Mouse (Mus musculus): ENCODE measurements around the gene Cyp4x1.

The Cyp4x1 gene

DNA sequence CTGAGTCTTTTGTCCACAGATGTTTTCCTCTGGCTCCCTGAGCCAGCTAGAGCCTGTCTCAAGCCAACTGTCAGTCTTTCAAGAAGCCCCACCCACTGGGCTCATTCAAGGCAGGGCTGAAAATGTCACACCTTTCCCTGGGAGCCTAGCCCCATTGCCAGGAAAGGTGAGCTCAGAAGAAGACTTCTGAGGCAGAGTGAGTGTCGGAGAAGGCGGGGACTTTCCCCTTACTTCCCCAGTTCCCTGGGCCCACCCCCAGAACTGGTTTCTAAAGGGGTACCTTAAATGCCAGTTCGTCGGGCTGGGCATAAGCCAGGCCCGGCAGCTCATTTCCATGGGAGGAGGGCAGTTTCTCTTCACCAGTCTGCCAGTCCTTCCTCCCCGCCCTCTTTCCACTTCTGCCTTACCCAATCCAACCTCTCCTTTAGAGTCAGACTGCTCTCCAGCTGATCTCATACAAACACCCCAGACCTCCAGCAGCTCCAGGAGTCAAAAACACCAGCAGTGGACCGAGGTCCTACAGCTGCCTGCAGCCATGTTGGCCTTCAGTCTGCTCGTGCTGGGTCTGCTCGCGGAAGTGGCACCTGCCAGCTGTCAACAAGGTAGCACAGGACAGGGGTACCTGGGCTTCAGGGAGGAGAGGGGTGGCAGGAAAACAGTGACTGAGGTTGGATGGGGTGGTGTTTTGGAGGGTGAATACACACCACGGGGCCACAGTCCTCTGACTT, 45.3 kb downstream of the Cyp4x1 start, which contains the start of gene Pdzk1ip1:
Gene Pdzk1ip1 (plus strand): TSS at position 98 of the 728 bp plus-strand sequence.
- peak; percentile 85 to 92 for DNase-seq

DNA sequence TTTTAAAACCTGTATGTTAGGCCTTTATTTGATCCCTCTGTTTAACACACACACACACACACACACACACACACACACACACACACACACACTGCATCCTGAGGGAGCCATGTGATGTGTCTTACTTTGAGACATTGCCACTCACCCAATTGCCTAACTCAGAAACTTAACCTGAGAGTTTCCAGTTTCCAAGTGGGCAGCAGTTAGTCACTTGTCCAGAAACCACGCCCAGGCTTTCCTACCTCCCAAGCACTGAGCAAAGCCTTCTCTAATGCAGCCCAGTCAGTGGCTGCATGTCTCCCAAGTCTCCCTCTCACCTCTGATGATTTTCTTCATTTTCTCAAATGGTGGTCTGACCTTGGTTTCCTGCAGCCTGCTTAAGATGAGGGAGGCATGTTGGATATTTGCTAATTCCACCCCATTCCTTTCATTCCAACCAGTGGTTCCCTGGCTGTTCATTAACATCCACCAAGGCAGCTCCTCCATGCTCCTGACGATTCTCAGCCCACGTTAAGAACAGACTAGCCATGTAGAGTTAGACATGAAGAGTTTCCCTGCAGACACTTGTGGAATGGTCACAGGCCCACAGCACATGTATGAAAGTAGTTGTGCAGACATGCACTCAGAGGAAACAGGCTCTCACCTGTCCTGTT, 47.2 kb downstream of the Cyp4x1 start:
- peak; percentile 51 to 77 for DNase-seq

GRCm38 (mm10) chr4:115086257-115086656, 47.8 kb downstream of the Cyp4x1 start:
- peak; percentile 48 to 71 for DNase-seq

GRCm38 (mm10) chr4:115085522-115086095, 48.5 kb downstream of the Cyp4x1 start:
- DNase-seq: peak; percentile 65 to 83

- no peak for DNase-seq
These were observed 51.0 kb downstream of the Cyp4x1 start for GRCm38 (mm10) chr4:115083031-115083430.

- DNase-seq: no peak
These were observed 54.2 kb downstream of the Cyp4x1 start for GRCm38 (mm10) chr4:115079821-115080349.

DNA sequence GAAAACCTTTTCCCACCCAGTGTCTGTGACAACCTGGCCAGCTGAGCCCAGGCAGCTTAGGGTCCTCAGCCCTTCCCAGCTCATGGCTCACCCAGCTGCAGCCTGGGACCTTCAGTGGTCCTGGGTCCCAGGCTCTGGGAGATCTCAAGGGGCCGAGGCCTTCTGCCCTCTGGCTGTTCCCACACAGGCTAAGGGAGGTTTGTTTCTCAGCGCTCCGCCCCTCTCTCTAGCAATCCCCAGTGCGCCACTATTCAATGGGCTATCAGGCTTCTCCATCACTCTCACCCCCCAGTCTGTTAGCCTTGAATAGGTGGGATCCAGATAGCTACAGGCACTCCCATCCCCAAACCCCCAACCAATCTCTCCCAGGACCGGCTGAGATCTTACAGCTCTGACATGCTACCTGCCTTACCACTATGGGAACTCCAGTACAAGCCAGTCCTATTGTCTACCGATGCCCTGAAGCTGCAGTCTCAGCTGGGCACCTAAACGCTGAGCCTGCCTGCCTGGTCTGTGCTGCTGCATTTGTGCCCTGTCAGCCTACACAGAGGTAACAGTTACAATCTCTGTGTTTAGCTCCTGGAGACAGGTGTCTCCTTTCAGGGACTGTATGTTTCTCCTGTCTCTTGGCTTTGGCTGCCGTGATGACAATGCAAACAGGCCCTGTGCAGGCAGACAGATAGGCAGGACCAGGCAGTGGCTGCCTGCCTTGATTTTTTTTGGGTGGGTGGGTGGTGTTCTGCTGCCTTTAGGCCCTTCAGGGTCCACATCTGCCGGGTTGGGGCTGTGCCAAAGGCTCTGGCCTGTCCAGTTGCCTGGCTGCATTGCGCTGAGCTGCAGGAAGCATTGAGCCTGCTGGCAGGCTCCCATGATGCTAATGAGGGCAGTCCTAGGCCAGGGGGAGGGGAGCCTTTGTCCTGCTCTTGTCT, 54.9 kb downstream of the Cyp4x1 start:
- DNase-seq: peak; percentile 68 to 82

DNA sequence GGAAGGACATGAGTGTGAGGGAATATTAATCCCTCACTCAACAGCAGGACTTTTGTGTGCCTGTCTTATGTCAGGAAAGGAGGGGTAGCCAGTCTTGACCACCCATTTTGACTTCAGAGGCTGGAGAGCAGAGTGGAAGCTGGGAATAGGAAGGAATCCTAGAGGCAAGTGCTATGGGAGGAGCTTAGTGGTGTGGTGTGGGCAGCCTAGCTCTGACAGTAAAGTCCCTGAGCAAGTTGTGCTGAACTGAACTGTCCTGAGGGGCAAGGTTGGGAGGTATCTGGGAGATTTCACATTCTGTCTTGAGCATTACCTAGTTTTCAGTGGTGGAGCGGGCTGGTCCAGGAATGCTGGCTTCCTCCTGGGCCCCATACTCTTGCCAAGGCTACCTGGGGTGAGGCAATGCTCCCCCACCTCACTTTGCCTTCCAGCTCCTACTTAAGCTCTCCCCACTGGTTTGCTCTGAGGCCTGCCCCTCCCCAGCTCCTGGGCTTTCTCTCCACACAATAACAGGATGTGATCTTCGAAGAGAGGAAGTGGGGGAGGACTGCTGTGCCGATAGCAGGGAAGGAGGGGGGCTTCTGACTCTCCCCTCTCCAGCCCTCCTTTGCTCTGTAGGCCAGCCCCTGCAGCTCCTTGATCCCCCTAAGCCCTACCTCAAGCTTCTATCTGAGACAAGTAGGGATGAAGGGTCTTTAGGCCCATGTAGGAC, 58.7 kb downstream of the Cyp4x1 start:
- DNase-seq: peak in 1 of 2 experiments; percentile 39

- DNase-seq: no peak
These were observed 59.3 kb downstream of the Cyp4x1 start for GRCm38 (mm10) chr4:115074789-115075188.

DNA sequence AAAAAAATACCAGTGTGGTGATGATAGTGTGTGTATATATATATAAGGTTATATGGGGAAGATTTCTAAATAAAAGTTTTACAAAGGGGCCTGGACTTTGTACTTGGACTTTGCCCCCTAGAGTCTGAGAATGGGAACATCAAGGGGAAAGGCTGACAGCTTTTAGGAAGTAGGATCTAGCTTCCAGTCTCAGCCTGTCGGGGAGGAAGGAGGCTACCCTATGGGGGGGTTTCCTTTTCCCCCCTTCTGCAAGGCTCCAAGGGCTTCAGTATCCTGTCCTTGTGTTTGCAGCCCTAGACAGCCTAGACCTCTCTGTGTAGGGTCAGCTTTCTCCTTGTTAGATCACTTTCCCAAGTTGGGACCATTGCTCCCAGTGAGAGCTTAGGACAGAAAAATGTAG, 62.4 kb downstream of the Cyp4x1 start:
- DNase-seq: no peak

DNA sequence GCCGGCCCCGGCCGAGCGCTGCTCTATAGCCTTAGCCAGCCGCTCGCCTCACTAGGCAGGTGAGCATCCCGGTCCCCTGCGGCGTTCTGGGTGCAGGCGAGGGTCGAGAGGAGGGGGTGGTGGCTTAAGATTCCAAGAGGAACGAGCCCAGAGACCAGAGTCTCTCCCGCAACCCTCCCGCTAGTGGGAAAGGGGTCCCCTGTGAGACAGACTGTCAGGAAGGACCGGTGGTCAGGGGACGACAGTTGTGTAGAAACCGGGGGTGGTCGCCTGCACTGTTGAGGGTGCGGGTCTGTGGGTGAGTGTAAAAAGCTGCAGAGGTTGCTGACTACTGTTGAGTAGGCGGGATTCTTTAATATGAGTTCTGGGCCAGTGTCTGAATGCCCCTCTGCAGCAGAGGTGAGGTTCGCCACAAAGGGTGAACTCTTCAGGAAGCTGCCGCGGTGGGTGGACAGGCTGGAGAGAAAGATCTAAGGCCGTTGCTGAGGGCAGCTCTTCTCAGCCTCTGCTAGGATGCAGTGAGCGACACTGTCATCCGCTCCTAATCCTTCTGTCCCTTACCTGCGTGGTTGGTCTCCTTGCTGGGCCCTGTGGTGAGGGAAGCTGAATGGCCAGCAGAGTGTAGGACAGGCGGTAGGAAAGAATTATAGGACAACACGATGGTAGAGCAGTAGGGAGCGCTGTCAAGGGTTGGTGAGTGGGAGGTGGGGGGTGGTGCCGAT, 70.4 kb downstream of the Cyp4x1 start:
- DNase-seq: no peak

DNA sequence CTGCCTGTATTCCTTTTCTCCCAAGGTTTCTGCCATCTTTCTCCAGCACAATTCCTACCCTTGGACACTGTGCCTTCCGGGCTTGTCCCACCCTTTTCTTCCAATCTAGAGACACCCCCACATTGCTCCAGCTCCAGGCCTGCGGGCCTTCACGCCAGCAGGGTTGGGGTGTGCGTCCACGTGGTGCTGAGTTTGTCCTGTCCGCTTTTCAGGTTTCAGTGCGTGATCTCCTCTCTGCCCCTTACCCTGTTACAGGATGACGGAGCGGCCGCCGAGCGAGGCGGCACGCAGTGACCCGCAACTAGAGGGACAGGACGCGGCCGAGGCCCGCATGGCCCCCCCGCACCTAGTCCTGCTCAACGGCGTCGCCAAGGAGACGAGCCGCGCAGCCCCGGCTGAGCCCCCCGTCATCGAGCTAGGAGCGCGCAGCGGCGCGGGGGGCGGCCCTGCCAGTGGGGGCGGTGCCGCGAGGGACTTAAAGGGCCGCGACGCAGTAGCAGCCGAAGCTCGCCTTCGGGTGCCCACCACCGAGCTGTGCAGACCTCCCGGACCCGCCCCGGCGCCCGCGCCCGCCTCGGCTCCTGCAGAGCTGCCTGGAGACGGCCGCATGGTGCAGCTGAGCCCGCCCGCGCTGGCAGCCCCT, 71.1 kb downstream of the Cyp4x1 start:
- DNase-seq: peak in 1 of 2 experiments; percentile 55

- DNase-seq: no peak
These were observed 71.6 kb downstream of the Cyp4x1 start for GRCm38 (mm10) chr4:115062540-115062874.

GRCm38 (mm10) chr4:115060753-115061152, 73.3 kb downstream of the Cyp4x1 start:
- no peak for DNase-seq

GRCm38 (mm10) chr4:115059871-115060270, 74.2 kb downstream of the Cyp4x1 start:
- peak; percentile 41 to 46 for DNase-seq

GRCm38 (mm10) chr4:115058871-115059590, 75.0 kb downstream of the Cyp4x1 start:
- DNase-seq: peak in 1 of 2 experiments; percentile 40

DNA sequence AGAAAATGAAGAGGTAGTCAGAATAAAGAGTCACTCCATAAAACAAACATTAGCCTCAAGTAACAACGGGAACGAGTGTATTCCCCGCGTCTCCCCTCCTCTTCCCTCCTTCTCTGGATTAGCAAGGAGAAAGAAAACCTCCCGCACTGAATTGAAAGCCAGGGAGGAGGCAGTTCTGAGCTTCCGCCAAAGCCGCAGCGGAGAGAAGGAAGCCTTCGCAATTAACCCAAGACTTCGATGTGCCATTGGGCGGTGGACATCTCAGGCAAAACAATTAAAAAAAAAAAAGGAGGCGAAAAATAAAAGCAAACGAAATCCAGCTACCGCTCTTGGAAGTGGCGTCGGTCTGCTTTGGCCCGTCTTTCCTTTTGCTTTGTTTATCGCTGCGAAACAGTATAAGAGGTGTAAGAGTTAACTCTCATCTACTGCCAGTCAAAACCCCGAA, 75.7 kb downstream of the Cyp4x1 start:
- peak in 1 of 2 experiments; percentile 55 for DNase-seq

- peak in 1 of 2 experiments; percentile 36 for DNase-seq
These were observed 76.3 kb downstream of the Cyp4x1 start for GRCm38 (mm10) chr4:115057674-115058316.

All from kidney, postnatal 36 days (tissue).